Mouse (Mus musculus) liver (tissue): ENCODE data around the gene Car5a.

Experiments
- DNase-seq: peaks from one replicate; pipeline ENCODE4 v3.0.0-alpha.2; 2020; ENCODE audit warnings: mixed read lengths

The Car5a gene

DNA sequence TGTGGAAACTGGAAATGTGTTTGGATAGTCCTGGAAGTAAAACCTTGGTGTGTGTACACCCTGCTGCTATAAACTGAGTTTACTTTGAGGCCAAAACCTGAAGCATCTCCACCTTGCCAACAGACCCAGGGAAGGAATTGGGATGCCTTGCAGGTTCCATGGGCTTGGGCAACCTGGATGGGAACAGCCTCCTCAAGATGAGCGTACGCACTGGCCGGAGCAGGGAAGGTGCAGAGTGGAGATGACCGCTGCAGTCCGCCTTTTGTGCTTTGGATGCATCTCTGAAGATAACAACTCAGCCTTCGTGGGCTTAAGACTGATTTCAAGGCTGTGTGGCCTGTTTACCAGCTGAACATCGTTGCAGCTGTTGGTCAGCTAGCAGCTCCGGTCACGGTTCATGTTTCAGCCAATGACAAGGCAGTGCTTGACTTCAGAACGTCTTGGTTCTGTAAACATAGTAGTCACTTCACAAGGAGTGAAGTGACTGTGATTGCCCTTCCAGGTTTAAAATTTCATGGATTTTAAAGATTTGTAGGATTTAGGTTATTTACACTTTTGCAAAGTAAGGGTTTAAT lies 10.4 kb upstream of the Car5a start:
- DNase-seq, result no peak

DNA sequence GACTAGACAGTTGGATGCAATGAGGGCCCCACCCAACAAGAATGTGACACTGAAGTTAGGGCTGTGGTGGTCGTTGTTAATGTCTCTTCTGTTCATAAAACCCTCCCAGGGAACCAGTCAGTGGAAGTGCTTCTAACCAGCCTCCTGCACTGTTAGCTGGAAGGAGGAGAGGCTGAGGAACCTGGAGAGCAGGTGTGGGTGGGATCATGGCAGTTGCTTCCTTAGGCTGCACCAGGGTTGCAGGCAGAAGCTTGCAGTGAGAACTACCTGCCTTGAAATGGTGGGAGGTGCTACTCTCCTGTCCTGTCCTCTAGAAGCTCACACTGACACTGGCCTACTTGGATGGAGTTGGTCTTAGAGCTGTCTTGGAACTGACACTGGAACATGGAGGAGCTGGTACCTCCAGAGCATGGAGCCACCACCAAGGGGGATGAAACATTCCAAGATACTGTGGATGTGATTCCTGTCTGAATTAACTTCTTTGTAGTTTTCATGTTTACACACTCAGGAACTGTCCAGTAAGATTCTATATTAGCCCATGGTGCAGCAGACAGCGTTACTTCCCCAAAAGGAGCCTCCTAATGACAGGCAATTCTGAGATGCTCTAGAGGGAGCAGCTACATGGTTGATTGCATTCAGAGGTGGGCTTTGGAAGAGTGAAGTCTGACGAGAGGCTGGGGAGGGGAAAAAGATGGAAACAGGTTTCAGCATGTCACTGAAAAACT lies 9.3 kb upstream of the Car5a start:
- DNase-seq, result no peak

DNA sequence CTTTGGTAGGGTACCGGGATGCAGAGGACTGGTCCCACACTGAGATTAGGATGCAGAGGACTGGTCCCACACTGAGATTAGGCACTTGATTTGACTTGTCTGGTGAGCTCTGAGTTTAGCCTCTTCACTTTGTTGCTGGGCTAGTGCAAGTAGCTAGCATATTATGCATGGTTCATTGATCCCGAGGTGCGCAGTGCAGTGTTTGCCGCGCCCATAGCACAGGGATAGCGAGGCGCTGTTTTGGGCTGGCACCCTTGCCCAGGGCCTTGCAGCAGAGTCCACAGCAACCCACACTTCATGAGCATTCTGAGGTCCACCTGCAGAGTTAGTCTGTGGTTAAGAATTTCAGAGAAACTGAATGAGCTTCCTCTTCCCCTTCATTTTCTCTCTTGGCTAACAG lies 8.1 kb upstream of the Car5a start:
- DNase-seq, result no peak

DNA sequence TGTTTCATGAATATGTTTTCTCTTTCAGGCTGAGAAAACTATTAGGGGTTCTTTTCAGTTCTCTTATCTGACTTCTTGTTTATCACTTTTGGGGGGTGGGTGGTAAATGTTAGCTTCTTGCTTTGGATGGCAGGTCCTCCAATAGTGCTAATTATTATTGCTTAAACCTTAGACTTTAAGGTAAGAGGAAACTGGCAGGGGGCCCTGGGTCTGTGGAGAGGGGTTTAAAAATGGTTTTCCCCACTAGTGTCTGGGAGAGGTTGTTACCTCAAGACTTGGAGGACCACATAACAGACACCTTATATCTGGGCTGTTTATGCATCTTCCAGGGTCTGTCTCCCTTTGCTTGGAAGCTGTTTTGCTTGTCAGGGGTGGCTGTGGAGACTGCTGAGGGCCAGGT lies 7.4 kb upstream of the Car5a start:
- no peak for DNase-seq

DNA sequence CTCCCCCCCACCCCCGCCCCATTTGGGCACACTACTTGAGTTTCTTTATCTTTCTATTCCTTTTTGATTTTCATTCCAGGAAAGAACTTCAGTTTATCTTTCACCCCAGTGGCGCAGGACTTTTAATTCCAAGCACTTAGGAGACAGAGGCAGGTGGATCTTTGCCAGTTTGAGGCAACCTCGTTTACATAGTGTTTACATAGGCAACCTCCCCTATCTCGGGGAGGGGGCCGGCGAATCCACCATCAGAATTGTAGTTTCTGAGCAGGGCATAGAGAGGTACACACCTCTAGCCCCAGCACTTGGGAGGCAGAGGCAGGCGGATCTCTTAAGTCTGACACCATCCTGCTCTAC lies 6.9 kb upstream of the Car5a start:
- DNase-seq, result no peak

DNA sequence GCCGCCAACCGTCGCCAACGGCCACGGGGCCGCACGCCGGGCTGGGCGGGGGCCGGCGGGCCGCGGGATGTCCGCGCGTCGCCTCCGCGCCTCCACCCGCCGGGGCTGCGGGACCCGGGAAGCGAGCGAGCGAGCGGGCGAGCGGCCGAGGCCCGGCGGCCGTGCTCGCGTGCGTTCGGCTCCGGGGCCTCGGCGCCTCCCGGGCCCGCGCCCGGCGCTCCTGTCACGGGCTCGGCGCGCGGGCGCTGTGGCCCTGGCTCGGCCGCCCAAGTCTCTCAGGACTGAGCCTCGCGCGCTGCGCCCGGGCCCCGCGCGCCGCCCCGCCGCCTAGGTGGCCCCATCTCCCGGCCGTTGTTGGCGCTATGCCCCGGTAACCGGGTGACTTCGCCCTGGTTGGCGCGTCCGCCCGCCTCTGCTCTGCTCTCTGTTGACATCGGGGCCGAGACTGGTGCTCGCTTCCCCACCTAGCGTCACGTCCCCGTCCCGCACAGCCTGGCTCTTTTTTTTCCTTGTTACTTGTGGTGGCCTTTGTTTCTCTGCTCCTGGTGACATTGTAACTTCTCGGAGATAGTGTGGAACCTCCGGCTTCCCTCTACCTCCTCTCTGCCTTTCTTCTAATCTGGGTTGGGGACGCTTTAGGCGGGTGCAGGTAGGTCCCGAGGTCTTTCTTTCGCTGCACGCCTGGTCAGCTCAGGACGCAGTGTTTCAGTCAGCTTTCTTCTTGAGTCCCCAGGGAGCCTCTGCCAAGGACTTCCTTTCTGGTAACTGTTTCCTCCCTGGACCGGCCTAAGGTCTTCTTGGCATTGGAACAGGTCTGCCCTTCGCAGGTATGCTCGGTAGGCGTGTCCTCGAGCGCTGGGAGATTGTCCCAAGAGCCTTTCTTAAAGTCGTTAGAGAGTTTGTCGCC lies 6.3 kb upstream of the Car5a start:
- DNase-seq, result peak; percentile 64

DNA sequence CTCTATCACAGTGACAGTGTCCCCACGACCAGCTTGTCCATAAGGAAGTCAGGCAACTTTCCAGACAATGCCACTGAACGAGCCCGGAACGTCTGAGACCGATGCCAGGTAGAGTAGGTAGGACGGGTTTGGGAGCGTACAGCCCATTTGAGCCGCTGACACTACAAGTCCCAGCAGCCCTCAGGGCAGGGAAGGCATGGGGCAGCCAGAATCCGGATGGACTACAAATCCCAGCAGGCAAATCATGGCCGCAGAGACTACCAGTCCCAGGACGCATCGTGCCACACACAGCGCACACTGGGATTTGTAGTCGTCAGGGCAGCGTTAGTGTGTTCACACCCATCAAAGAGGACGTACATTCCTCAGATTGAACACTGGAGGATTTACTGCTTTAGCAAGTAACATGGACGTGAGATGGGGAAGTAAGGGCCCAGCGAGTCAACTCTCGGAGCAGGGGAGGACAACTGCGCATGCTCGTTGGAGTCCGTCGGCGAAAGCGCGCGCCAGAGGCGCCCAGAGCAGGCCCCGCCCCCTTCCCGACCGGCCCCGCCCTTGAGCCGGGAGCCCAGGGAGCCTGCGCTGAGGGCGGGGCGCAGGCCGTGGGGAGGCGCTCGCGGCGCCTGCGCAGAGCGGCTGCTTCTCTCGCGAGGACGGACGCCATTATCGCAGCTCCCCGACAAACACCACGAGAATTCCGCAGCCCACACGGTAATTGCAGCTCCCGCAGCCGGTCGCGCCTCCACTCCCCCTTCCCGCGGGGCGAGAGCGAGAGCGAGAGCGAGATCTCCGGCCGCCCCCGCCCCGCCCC lies 5.4 kb upstream of the Car5a start:
- DNase-seq, result peak; percentile 99

DNA sequence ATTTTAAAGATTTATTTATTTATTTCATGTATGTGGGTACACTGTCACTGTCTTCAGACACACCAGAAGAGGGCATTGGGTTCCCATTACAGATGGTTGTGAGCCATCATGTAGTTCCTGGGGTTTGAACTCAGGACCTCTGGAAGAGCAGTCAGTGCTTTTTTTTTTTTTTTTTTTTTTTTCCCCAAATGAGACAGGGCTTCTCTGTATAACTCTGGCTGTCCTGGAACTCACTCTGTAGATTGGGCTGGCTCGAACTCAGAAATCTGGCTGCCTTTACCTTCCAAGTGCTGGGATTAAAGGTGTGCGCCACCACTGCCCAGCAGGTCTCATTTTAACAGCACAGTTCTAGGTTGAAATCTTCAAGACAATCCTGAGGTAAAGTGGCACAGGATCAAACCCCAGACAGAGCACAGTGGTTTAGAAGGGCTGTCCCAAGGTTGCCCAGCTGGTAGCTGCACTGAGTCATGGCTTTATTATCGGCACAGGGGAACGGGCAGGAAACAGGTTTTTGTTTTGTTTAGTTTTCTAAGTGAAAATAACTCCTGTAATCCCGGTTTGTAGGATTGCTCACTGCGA lies 4.6 kb upstream of the Car5a start, which contains the start of gene Banp:
Banp (plus strand) TSS at position 529 of the 579 bp plus-strand sequence.
- DNase-seq, result no peak

DNA sequence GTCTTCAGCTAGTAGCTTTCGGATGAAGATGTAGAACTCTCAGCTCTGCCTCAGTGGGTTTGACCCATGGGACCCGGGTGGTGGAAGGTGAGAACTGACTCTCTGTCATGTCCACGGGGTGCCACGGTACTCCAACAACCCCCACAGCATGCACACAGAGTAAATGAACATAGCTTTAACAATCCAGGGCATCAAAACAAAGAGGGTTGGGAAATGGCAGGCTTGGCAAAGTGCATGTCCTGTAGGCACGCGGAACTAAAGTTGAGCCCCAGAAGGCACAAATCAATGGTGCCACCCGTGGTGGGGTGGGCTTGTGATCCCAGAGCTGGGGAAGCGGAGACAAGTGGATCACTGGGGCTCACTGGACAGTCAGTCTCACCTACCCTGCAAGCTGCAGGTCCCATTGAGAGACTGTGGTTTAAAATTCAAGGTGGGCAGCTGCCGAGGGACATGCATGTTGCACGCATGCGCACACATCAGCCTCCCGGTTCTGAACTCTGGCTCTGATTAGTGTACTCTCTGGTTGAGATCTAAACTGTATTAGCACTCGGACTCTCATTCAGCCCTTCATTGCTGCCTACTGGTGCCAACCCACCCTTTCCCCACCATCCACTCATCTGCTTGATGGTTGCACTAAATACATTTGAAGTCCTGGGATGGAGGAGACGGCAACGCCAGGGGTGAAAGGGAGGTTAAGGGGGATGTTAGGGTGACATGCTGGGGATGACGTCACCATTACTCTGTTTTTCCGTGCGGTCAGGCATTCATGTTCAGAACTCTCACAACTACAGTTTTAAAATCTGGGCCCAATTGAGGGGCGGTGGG lies 3.8 kb upstream of the Car5a start:
- no peak for DNase-seq

DNA sequence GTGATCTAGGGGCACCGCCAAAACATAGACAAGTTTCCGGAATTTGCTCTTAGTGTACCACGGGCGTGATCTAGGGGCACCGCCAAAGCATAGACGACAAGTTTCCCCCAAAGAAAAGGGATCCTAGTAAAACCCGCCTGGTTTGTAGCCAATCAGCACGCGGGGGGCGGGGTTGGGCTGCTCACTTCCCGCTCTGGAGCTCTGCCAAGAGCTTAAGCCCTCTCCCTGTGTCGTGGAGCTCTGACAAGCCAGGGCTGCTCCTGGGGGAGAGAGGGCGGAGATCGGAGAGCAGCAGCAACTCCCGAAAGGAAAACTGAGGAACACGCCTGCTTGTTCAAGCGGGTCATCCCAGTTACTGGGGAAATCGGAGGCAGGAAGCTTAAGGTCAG lies 3.0 kb upstream of the Car5a start:
- DNase-seq, result peak; percentile 96

DNA sequence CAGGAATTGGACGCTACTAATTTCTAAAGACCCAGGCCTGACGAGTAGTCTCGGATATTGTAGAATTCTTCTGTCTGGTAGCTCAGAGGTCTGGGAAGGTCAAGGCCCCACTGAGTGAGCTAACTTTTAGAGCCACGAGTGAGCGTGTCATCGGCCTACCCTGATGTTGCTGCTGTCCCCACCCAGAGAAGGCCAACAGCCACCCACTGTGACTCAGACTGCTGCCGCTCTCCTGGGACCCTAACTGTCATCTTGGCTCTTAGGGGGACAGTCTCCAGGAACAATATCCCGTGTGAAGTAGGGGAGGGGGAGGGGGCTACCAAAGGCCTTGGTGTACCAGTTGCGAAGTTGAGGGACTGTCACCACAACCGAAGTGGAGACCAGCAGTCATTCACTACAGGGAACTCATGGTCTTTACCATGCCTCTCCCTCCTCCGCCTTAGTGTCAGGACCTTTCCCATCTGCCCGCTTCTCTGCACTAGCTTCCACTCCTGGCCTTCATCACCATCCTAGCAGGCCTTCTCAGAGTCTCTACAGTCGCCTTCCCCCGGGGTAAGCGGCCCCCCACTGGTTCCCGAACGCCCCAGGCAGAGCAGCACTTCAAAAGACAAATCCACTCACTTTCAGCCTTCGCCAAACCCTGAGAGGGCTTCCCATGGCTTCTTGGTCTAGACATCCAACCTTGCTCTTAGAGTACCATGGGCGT lies 2.5 kb upstream of the Car5a start:
- DNase-seq, result no peak

DNA sequence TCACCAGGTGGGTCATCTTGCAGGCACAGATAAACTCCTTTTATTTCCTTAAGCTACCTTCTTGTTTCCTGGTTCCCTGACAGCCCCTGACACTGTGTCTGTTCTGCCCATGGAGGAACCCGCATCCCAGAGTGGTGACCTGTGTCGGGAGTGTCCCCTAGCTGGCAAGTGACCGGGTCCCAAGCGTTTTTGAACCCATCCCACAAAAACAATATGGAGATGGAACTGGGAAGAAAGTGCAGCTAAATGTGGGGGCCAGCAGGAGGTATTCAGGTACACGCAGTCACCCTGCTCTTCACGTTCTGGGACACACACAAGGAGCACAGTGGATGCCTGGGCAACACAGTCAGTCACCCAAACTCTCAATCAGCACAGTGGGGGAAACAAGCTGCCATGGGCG lies 1.6 kb upstream of the Car5a start:
- no peak for DNase-seq

DNA sequence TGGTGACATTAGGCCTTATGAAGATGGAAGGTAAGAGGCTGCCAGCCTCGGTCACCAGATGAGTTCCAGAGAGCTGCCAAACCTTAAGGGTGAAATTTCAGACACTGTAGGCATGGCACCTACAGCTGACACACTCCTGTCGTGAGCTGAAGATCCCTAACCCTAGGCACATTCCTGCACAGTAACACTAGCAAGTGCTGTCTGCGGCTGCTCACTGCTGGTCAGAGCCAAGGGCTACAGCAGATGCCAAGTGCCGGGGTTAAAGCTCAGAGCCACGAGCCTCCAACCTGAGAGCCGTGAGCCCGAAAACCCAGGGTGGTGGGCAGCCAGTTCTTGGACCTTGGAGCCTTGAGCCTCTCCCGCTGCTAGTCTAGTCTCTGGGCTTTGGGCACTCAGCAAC lies 988 bp downstream of the Car5a start:
- DNase-seq, result no peak

DNA sequence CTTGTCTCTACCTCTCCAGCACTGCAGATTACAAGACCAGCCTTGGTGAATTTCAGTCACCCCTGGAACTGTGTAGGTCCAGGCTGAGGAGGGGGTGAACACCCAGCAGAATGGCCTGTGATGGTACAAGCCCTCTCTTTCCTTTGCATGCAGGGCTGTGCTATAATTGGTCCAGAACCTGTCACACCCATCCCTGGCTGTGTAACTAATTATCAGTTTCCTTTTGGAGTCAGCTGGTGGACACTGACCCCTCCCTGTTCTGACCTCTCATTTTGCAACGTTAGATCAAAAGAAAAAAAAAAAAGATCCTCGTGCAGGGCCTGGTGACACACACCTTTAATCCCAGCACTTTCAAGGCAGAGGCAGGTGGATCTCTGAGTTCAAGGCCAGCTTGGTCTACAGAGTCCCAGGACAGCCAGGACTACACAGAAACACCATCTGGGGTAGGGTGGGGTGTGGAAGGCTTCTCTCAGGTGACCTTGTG lies 1.6 kb downstream of the Car5a start:
- DNase-seq, result no peak

DNA sequence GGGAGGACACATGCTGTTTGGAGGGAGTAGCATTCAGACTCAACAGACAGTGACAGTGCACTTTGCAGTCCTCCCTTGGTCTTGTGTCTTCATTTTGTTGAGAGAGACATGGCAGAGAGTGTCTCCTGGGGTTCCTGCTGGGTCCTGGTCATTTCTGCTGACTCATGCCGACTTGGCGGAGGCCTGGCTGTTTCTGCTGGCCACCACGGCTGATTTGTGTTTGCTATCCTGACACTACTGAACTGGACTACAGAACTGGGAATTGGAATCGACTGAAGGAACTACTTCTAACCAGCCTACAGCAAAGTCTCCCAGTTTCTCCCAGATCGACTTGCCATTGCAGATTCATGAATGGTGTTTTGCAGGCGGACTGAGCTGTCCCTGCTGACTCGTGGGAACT lies 6.0 kb downstream of the Car5a start:
- DNase-seq, result no peak

DNA sequence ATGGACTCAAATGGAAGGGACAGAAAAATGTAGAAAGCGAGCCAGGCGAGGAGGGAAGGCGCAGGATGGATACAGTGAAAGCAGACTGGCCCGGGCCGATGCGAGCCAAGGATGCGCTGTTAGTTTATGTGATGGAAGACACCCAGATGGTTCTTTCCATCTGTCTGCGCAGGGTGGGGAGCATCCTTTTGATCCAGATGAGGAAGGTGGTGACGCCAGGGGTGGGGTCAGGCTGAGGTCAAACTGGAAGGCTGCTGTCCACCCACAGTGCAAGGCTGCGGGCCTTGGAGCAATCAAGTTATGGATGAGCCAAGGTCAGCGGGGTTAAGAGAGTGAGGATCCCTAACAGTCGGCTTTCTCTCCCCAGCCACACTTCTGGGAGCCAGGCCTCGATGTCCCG lies 8.3 kb downstream of the Car5a start:
- DNase-seq, result no peak

DNA sequence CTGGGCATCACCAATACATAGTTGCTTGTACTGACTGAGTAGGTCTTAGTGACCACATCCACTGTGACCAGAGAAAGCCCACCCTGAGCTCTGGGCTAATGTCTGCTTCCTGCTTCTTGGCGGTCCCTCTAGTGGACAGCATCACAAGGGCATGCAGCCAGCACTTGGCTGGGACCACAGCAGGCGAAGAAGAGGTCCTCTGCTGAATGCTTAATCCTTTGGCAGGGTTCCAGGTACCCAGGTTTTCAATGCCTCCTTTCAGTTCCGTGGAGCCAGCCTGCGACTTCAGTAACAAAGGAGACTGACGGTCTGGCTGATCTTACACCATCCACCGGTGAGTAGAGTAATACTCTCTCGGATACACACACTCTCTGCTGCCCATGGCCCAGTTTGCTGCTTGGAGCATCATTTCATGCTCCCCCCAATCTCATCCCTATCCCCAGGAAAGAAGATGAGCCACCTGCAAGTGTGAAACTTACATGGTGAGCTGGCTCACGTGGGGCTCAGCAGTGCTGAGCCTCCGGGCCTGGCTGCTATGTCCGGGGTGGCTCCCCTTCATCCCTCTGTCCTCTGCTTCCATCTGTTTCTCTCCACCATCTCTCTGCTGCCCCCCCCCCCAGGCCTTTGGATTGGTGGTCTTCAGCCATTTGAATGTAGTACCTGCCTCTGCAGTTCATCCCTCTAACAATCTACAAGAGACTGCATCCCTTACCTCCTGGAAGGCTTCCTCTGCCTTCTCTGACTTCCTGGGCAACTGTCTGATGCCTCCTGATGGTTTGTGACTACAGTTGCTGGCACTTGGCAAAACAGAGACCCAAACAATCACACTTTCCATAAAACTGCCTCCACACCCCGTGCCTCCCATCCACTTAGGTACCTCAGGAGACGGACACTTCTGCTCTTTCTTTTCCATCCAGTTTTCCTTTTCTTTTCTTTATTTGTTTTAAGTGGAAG lies 9.1 kb downstream of the Car5a start:
- DNase-seq, result no peak

DNA sequence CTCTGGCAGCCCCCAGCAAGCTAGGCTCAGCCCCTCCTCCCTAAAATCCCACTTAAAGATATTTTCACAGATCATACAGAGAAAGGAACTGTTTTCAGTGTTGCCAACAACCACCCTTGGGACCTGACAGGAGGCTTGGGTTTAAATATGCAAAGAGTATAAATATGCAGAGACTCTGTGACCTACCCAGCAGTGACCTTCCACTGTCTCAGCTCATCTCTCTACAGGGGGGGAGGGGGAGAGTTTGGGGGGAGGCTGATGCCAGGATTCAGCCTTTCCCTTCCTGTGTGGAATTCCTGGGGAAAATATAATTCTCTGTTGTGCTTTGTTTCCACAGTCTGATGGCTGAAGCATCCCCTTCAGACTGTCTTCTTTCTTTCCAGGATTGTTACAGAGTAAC lies 9.8 kb downstream of the Car5a start:
- no peak for DNase-seq

DNA sequence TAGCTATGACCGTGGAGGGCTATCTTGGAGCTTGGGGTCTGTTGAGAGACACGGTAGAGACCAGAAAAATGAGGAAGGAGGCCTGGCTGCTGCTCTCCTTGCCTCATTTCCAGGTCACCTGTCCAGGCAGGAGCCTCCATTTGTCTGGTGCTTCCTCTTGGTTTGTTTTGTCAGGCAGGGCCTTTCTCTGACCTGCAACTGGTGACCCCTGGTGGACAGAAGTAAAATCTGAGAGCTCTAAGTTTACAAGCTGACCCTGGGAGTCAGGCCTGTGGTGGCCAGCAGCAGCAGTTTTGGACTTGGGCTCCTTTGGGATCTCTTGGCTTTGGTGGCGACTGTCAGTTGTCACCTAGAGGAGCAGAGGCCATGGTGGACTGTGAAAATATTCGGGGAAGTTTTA lies 10.2 kb downstream of the Car5a start:
- no peak for DNase-seq
